Mouse (Mus musculus): ENCODE results near the gene Nubp2. TPM values are rescaled to one million over a fixed set of nuclear protein-coding genes. Genes with fewer than 3 reads are reported as not detected.
A peak's percentile ranks its signal among the peaks of the same experiment; 100 is the strongest.

Nubp2 gene
- polyA plus RNA-seq, 1 experiment from 2014 or later: 71.1 TPM

GRCm38 (mm10) chr17:24887291-24888080 lies 1.3 kb upstream of the Nubp2 start:
- Histone ChIP-seq H3K36me3 (ENCODE audit: control insufficient read depth, insufficient read depth) (peaks cover 18% of the 10 kb centered on the region), H3K27ac (ENCODE audit: low read length) (no peak overlapping the region)
- no peak for ATAC-seq

GRCm38 (mm10) chr17:24886932-24887271 lies 753 bp upstream of the Nubp2 start:
- ATAC-seq: peak; percentile 29
- H3K9me3 ChIP-seq (ENCODE audit: control insufficient read depth, low read length): no peaks in the 10 kb centered on the region

More at GRCm38 (mm10) chr17:24887291-24888080, 1.3 kb upstream of the Nubp2 start:
- WGBS: 65% methylated on average over 18 of the region's 18 CpGs
- Histone ChIP-seq H3K9me3 (ENCODE audit: control insufficient read depth, low read length) (no peaks in the 10 kb centered on the region), H3K4me2 (ENCODE audit: low read length) (peak overlapping the region; percentile 94), H3K9ac (replicated peaks; ENCODE audit: low read depth, low read length) (peak overlapping the region; percentile 89), H3K4me3 (replicated peaks; ENCODE audit: low read length) (peak overlapping the region; percentile 86), H3K27me3 (replicated peaks; ENCODE audit: control insufficient read depth, insufficient read depth, low read length) (no peaks in the 10 kb centered on the region), H3K4me1 (replicated peaks; ENCODE audit: control insufficient read depth, insufficient read depth, low read length) (peaks cover 24% of the 10 kb centered on the region)

GRCm38 (mm10) chr17:24885356-24886133 lies 604 bp downstream of the Nubp2 start:
- Histone ChIP-seq H3K4me3 (replicated peaks; ENCODE audit: low read length) (peak overlapping the region; percentile 86), H3K4me1 (replicated peaks; ENCODE audit: control insufficient read depth, insufficient read depth, low read length) (peaks cover 24% of the 10 kb centered on the region), H3K36me3 (ENCODE audit: control insufficient read depth, insufficient read depth) (peaks cover 8% of the 10 kb centered on the region), H3K4me2 (ENCODE audit: low read length) (peak overlapping the region; percentile 85), H3K27me3 (replicated peaks; ENCODE audit: control insufficient read depth, insufficient read depth, low read length) (no peaks in the 10 kb centered on the region), H3K27ac (ENCODE audit: low read length) (no peak overlapping the region), H3K9me3 (ENCODE audit: control insufficient read depth, low read length) (no peaks in the 10 kb centered on the region), H3K9ac (replicated peaks; ENCODE audit: low read depth, low read length) (peak overlapping the region; percentile 32)
- ATAC-seq: no peak
- WGBS: 24% methylated on average over 22 of the region's 22 CpGs

More at GRCm38 (mm10) chr17:24886932-24887271, 753 bp upstream of the Nubp2 start:
- peaks cover 24% of the 10 kb centered on the region for H3K4me1 ChIP-seq (replicated peaks; ENCODE audit: control insufficient read depth, insufficient read depth, low read length)
- H3K4me2 ChIP-seq (ENCODE audit: low read length): peak overlapping the region; percentile 94
- H3K4me3 ChIP-seq (replicated peaks; ENCODE audit: low read length): peak overlapping the region; percentile 86
- H3K36me3 ChIP-seq (ENCODE audit: control insufficient read depth, insufficient read depth): peaks cover 16% of the 10 kb centered on the region
- H3K27me3 ChIP-seq (replicated peaks; ENCODE audit: control insufficient read depth, insufficient read depth, low read length): no peaks in the 10 kb centered on the region
- H3K9ac ChIP-seq (replicated peaks; ENCODE audit: low read depth, low read length): peak overlapping the region; percentile 89
- WGBS: under 1% methylated on average over 18 of the region's 18 CpGs
- H3K27ac ChIP-seq (ENCODE audit: low read length): peak overlapping the region; percentile 57

GRCm38 (mm10) chr17:24884391-24884790 lies 1.8 kb downstream of the Nubp2 start:
- Histone ChIP-seq H3K4me3 (replicated peaks; ENCODE audit: low read length) (no peak overlapping the region), H3K9me3 (ENCODE audit: control insufficient read depth, low read length) (no peaks in the 10 kb centered on the region), H3K4me2 (ENCODE audit: low read length) (no peak overlapping the region), H3K36me3 (ENCODE audit: control insufficient read depth, insufficient read depth) (0 out of 2 replicates have a peak, but pooled peaks cover 3% of the 10 kb centered on the region), H3K27ac (ENCODE audit: low read length) (no peak overlapping the region), H3K9ac (replicated peaks; ENCODE audit: low read depth, low read length) (no peak overlapping the region), H3K27me3 (replicated peaks; ENCODE audit: control insufficient read depth, insufficient read depth, low read length) (no peaks in the 10 kb centered on the region), H3K4me1 (replicated peaks; ENCODE audit: control insufficient read depth, insufficient read depth, low read length) (peaks cover 24% of the 10 kb centered on the region)
- ATAC-seq: no peak
- 89% methylated on average over 6 of the region's 6 CpGs for WGBS

GRCm38 (mm10) chr17:24881738-24882440 lies 4.3 kb downstream of the Nubp2 start:
- Histone ChIP-seq H3K36me3 (ENCODE audit: control insufficient read depth, insufficient read depth) (0 out of 2 replicates have a peak, but pooled peaks cover 3% of the 10 kb centered on the region), H3K9ac (replicated peaks; ENCODE audit: low read depth, low read length) (no peak overlapping the region), H3K27me3 (replicated peaks; ENCODE audit: control insufficient read depth, insufficient read depth, low read length) (no peaks in the 10 kb centered on the region), H3K27ac (ENCODE audit: low read length) (no peak overlapping the region), H3K9me3 (ENCODE audit: control insufficient read depth, low read length) (no peaks in the 10 kb centered on the region), H3K4me3 (replicated peaks; ENCODE audit: low read length) (no peak overlapping the region), H3K4me2 (ENCODE audit: low read length) (no peak overlapping the region), H3K4me1 (replicated peaks; ENCODE audit: control insufficient read depth, insufficient read depth, low read length) (peaks cover 10% of the 10 kb centered on the region)
- 54% methylated on average over 7 of the region's 7 CpGs for WGBS
- no peak for ATAC-seq

- Histone ChIP-seq H3K4me2 (ENCODE audit: low read length) (no peak overlapping the region), H3K4me3 (replicated peaks; ENCODE audit: low read length) (no peak overlapping the region), H3K9me3 (ENCODE audit: control insufficient read depth, low read length) (no peaks in the 10 kb centered on the region), H3K9ac (replicated peaks; ENCODE audit: low read depth, low read length) (no peak overlapping the region), H3K36me3 (ENCODE audit: control insufficient read depth, insufficient read depth) (0 out of 2 replicates have a peak, but pooled peaks cover under 1% of the 10 kb centered on the region), H3K27me3 (replicated peaks; ENCODE audit: control insufficient read depth, insufficient read depth, low read length) (no peaks in the 10 kb centered on the region), H3K27ac (ENCODE audit: low read length) (no peak overlapping the region), H3K4me1 (replicated peaks; ENCODE audit: control insufficient read depth, insufficient read depth, low read length) (no peaks in the 10 kb centered on the region)
- 71% methylated on average over 8 of the region's 8 CpGs for WGBS
- ATAC-seq: no peak
Measured at GRCm38 (mm10) chr17:24878531-24878930, 7.6 kb downstream of the Nubp2 start.

GRCm38 (mm10) chr17:24878117-24878397 lies 8.1 kb downstream of the Nubp2 start:
- WGBS: 35% methylated on average over 5 of the region's 5 CpGs
- no peak overlapping the region for H3K9ac ChIP-seq (replicated peaks; ENCODE audit: low read depth, low read length)
- ATAC-seq: no peak
- no peaks in the 10 kb centered on the region for H3K4me1 ChIP-seq (replicated peaks; ENCODE audit: control insufficient read depth, insufficient read depth, low read length)
- no peak overlapping the region for H3K4me2 ChIP-seq (ENCODE audit: low read length)
- H3K27me3 ChIP-seq (replicated peaks; ENCODE audit: control insufficient read depth, insufficient read depth, low read length): no peaks in the 10 kb centered on the region
- no peak overlapping the region for H3K4me3 ChIP-seq (replicated peaks; ENCODE audit: low read length)
- no peaks in the 10 kb centered on the region for H3K36me3 ChIP-seq (ENCODE audit: control insufficient read depth, insufficient read depth)
- no peaks in the 10 kb centered on the region for H3K9me3 ChIP-seq (ENCODE audit: control insufficient read depth, low read length)
- H3K27ac ChIP-seq (ENCODE audit: low read length): no peak overlapping the region

GRCm38 (mm10) chr17:24877336-24878116 lies 8.6 kb downstream of the Nubp2 start:
- Histone ChIP-seq H3K9ac (replicated peaks; ENCODE audit: low read depth, low read length) (no peak overlapping the region), H3K27me3 (replicated peaks; ENCODE audit: control insufficient read depth, insufficient read depth, low read length) (no peaks in the 10 kb centered on the region), H3K4me1 (replicated peaks; ENCODE audit: control insufficient read depth, insufficient read depth, low read length) (no peaks in the 10 kb centered on the region), H3K36me3 (ENCODE audit: control insufficient read depth, insufficient read depth) (no peaks in the 10 kb centered on the region), H3K9me3 (ENCODE audit: control insufficient read depth, low read length) (no peaks in the 10 kb centered on the region), H3K27ac (ENCODE audit: low read length) (no peak overlapping the region), H3K4me3 (replicated peaks; ENCODE audit: low read length) (no peak overlapping the region), H3K4me2 (ENCODE audit: low read length) (no peak overlapping the region)
- WGBS: 68% methylated on average over 10 of the region's 10 CpGs
- ATAC-seq: no peak
